Mouse (Mus musculus) adipose tissue, adult 10 weeks (tissue): ENCODE results near the gene Piga. TPM values are rescaled to one million over a fixed set of nuclear protein-coding genes. Genes with fewer than 3 reads are reported as not detected.

Experiments
- polyA plus RNA-seq: library from polyadenylated mRNA; stranded (reverse); fragments of 350-450 nt; fragmentation: Illumina TruSeq; extraction: RNeasy Lipid Tissue Mini Kit (QIAGEN cat#74804); gene quantifications from one replicate; pipeline ENCODE4 v1.2.3, GENCODE M21; 2014; ENCODE audit warnings: low read depth, low replicate concordance

Piga gene
- polyA plus RNA-seq, result 20.0 TPM

GRCm38 (mm10) chrX:164419471-164419939 is at the start of gene Piga:
Gene Piga (plus strand): TSS chrX:164419787.

GRCm38 (mm10) chrX:164373081-164373480 is 46.5 kb upstream of the Piga start, which contains the start of gene Vegfd:
Gene Vegfd (plus strand): TSS chrX:164373378.

GRCm38 (mm10) chrX:164436709-164437108 is 17.1 kb downstream of the Piga start, which contains the start of gene Asb11:
Gene Asb11 (plus strand): TSS chrX:164436994.

Other genes starting within 250 kb of the Piga start
- gene Bmx, start 161.6 kb upstream of the Piga start, polyA plus RNA-seq, result 1.6 TPM
- 5.6 TPM for gene Pir, start 150.4 kb upstream of the Piga start, polyA plus RNA-seq
- 17.5 TPM for gene Vegfd, start 46.4 kb upstream of the Piga start, polyA plus RNA-seq
- gene Asb11, start 17.2 kb downstream of the Piga start, polyA plus RNA-seq, result 70.4 TPM
- gene Asb9, start 86.5 kb downstream of the Piga start, polyA plus RNA-seq, result 2.0 TPM